Mouse (Mus musculus): ENCODE data around the gene Terf2ip. TPM values are rescaled to one million over a fixed set of nuclear protein-coding genes. Genes with fewer than 3 reads are reported as not detected.

Terf2ip gene
- total RNA-seq, 2 experiments from 2014 or later = 35.5 to 40.0 TPM

- no peak for DNase-seq (ENCODE audit: extremely low spot score in 1 of 2, low spot score in 1 of 2)
Observed at GRCm38 (mm10) chr8:112007669-112008068, 3.5 kb upstream of the Terf2ip start.

DNA sequence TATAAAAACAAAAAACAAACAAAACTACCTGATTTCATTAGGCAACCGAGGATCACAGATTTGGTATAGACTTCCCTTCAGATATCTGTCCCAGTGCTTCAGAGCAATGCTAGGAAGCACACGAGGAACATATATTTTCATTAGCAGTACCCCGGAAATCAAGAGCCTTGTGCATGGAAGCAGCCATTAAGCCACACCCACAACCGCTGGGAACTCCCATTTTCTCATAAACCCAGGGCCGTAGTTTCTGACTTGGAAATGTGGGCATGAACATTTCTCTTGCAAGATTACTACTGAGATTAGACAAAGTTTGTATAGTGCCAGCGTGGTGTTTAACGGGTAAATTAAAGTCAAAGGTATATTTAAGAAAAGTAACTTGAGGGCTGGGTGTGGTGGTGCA is 1.6 kb upstream of the Terf2ip start:
- DNase-seq (ENCODE audit: extremely low spot score in 1 of 2, low spot score in 1 of 2) = no peak

DNA sequence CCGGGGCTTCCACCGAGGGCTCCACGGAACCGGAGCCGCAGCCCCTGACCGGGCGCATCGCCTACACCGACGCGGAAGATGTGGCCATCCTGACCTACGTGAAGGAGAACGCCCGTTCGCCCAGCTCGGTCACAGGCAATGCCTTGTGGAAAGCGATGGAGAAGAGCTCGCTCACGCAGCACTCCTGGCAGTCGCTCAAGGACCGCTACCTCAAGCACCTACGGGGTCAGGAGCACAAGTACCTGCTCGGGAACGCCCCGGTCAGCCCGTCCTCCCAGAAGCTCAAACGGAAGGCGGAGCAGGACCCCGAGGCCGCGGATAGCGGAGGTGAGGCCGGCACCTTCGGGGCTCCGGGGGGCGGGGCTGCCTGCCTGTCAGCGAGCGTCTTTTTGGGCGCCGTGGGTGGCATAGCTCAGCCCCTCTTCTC is 631 bp downstream of the Terf2ip start:
- DNase-seq (ENCODE audit: extremely low spot score in 1 of 2, low spot score in 1 of 2) = peak; percentile 27 to 30

DNA sequence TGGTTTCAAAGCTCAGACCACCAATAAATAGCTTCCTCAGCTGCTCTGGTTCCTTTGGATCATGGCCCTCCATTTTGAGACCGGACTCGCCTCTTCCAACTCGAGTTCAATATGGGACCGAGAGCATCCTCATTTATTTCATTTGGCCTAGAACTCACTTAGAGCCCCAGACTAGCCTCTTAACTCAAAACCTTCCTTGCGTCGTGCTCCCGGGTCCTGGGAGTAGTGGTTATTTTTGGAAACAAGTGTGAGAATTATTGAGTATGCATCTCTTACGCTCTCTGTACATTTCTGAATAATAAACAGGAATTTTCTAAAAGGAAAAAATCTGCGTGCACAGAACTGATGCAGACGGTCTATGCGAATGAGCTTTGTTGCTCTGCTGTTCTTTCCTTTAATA is 3.7 kb downstream of the Terf2ip start, which contains the start of gene Gm6793:
Gene Gm6793 (minus strand): TSS at position 101 of the 400 bp plus-strand sequence.
- DNase-seq (ENCODE audit: extremely low spot score in 1 of 2, low spot score in 1 of 2) = no peak

- DNase-seq (ENCODE audit: extremely low spot score in 1 of 2, low spot score in 1 of 2) = no peak
Observed at GRCm38 (mm10) chr8:112029455-112029854, 18.3 kb downstream of the Terf2ip start.

- DNase-seq (ENCODE audit: extremely low spot score in 1 of 2, low spot score in 1 of 2) = no peak
Observed at GRCm38 (mm10) chr8:112030663-112031062, 19.5 kb downstream of the Terf2ip start.

DNA sequence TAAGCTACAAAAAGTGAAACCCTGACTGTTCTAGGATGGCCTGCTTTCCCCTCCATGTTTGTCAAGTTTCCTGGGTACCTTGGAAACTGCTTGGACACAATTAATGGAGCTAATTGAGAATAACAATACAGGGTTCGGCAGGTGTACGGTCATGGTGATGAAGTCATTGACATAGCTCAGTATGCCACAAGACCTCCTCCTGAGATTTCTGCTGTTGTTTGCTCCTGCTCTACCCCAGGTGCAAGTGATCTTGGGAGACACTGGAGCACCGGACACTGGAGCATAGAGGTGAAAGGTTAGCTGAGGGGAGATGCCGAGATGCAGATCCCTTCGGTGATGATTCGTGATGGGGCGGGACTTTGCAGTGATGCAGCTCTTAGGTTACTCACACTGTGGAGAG is 21.9 kb downstream of the Terf2ip start:
- no peak for DNase-seq (ENCODE audit: extremely low spot score in 1 of 2, low spot score in 1 of 2)

GRCm38 (mm10) chr8:112034603-112035002 is 23.4 kb downstream of the Terf2ip start:
- DNase-seq (ENCODE audit: extremely low spot score in 1 of 2, low spot score in 1 of 2) = peak in 1 of 2 experiments; percentile 21

DNA sequence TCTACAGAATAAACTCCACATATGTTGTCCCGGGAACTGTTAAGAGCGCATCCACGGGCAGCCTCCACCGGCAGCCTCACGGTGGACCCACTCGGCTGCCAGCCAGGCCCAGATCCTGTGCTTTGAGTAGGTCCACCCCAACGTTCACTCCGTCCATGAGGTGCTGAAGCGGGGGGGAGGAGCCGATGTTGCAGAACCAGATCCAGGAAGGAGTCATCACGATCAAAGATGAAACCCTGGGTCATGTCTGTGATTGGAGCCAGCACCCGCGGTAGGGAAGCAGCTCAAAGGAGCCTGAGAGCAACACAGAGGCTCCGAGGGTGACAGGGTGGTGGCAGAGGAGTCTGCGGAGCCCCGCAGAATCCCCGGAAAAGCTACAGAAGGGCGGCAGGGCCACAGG is 26.3 kb downstream of the Terf2ip start:
- DNase-seq (ENCODE audit: extremely low spot score in 1 of 2, low spot score in 1 of 2) = no peak

DNA sequence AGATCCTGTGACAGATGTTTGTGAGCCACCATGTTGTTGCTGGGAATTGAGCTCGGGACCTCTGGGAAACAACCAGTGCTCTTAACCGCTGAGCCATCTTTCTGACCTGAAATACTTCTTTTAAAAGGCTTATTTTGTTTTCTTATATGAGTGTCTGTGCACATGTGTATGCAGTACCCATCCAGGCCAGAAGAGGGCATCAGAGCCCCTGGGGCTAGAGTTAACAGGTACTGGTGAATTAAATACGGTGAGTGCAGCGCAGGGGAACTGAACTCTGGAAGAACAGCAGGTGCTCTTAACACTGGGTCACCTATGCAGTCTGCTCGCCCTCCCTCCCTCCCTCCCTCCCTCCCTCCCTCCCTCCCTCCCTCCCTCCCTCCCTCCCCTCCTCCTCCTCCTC is 34.0 kb downstream of the Terf2ip start:
- no peak for DNase-seq (ENCODE audit: extremely low spot score in 1 of 2, low spot score in 1 of 2)

DNA sequence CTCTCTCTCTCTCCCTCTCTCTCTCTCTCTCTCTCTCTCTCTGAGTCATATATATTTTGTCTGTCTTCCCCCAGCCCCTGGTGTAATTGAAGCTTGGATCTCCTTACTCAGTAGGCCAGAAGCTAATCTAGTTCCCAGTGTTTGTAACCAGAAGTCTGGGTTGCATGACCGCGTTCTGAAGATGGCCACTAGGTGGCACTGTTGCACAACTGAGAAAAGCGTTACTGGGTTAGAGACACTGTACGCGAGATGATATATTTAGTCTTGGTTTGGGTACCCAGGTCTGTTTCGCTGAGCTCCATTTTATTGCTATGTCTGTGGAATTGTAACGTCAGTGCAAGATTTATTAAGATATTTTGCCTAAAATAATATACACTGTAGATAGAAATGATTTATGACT is 34.7 kb downstream of the Terf2ip start:
- peak; percentile 72 to 94 for DNase-seq (ENCODE audit: extremely low spot score in 1 of 2, low spot score in 1 of 2)

GRCm38 (mm10) chr8:112048293-112048692 is 37.1 kb downstream of the Terf2ip start:
- no peak for DNase-seq (ENCODE audit: extremely low spot score in 1 of 2, low spot score in 1 of 2)

GRCm38 (mm10) chr8:112049984-112050383 is 38.8 kb downstream of the Terf2ip start:
- DNase-seq (ENCODE audit: extremely low spot score in 1 of 2, low spot score in 1 of 2) = no peak

GRCm38 (mm10) chr8:112051537-112051936 is 40.3 kb downstream of the Terf2ip start:
- DNase-seq (ENCODE audit: extremely low spot score in 1 of 2, low spot score in 1 of 2) = no peak

- no peak for DNase-seq (ENCODE audit: extremely low spot score in 1 of 2, low spot score in 1 of 2)
Observed at GRCm38 (mm10) chr8:112054456-112054855, 43.3 kb downstream of the Terf2ip start.

- DNase-seq (ENCODE audit: extremely low spot score in 1 of 2, low spot score in 1 of 2) = peak in 1 of 2 experiments; percentile 30
Observed at GRCm38 (mm10) chr8:112061372-112061771, 50.2 kb downstream of the Terf2ip start.

Other genes starting within 250 kb of the Terf2ip start
- 10 to 100 TPM; 77.6 to 81.2 TPM for gene Cfdp1, start 157.1 kb upstream of the Terf2ip start, total RNA-seq (2021)
- 1 to 10 TPM; 4.1 to 4.3 TPM for gene Tmem170, start 134.6 kb upstream of the Terf2ip start, total RNA-seq (2021)
- gene Chst5, start 101.0 kb upstream of the Terf2ip start, total RNA-seq (2021) = under 1 TPM; 0.70 to 0.71 TPM
- 10 to 100 TPM; 11.2 to 11.5 TPM for gene Tmem231, start 77.5 kb upstream of the Terf2ip start, total RNA-seq (2021)
- gene Gabarapl2, start 70.7 kb upstream of the Terf2ip start, total RNA-seq (2021) = 100 to 1,000 TPM; 196 to 239 TPM
- 1 to 10 TPM; 5.0 to 6.9 TPM for gene Adat1, start 19.1 kb upstream of the Terf2ip start, total RNA-seq (2021)
- 10 to 100 TPM; 77.2 to 82.6 TPM for gene Kars, start 75 bp upstream of the Terf2ip start, total RNA-seq (2021)
- not detected for gene Gm6793, start 3.6 kb downstream of the Terf2ip start, total RNA-seq (2021)